Mouse (Mus musculus): Measurements from ENCODE around the gene Fgfr2. TPM values are rescaled to one million over a fixed set of nuclear protein-coding genes. Genes with fewer than 3 reads are reported as not detected.

The Fgfr2 gene
- polyA plus RNA-seq, 1 experiment from 2014 or later = 92.0 TPM

DNA sequence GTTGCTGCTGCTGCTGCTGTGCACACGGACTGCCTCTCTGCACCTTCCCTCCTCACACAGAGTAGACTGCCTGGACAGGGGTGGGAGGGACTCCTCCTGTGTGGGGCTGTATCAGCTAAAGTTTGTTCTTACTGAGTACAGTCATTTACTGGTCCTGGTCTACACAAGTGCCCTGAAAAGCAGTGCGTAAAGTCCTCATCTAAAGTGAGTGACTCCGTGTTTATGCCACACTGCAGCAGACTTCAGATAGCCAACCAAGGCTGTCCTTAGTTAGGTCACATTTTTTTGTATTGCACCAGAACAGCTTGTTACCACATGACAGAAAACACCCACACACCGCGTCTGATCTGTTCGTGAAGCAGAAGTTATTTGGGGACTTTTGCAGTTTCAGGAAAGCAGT lies 2230.2 kb downstream of the Fgfr2 start:
- ATAC-seq (ENCODE audit: low FRiP score) (no peak), DNase-seq (ENCODE audit: low spot score, missing footprints) (peak; percentile 6)
- Histone ChIP-seq H3K4me3 (ENCODE audit: low read depth, low read length) (no peak overlapping the region), H3K27me3 (ENCODE audit: control insufficient read depth, insufficient read depth, low read length) (no peaks in the 10 kb centered on the region), H3K9me3 (ENCODE audit: control insufficient read depth, low read length) (no peaks in the 10 kb centered on the region), H3K36me3 (ENCODE audit: control insufficient read depth, insufficient read depth, low read length) (no peaks in the 10 kb centered on the region; the same call in 1 of the 2 replicates), H3K4me2 (no peak overlapping the region), H3K27ac (ENCODE audit: low read depth, low read length) (no peak overlapping the region), H3K4me1 (ENCODE audit: control insufficient read depth, insufficient read depth, low read length) (peaks cover 2% of the 10 kb centered on the region), H3K9ac (ENCODE audit: low read length) (no peak overlapping the region)
- 84% methylated on average over 6 of the region's 6 CpGs for WGBS

DNA sequence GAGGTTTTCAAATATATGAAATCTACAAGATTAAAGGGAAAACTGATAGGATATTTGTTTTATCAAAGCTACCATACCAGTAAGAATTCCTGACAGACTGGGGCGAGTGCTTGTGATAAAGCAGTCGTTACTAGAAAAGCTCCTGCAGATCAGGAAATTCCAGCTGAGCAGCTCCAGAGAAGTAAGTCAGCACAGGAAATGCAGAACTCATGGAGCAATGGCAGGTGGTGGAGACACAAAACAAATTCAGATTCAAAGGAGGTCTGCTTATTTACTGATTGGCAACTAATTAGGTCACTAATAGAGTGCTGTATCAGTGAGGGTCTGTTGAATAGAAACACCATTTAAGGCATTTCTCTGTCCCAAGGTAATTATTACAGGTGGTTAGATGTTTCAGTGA lies 2232.3 kb downstream of the Fgfr2 start:
- 47% methylated on average over 2 of the region's 2 CpGs for WGBS
- Histone ChIP-seq H3K27ac (ENCODE audit: low read depth, low read length) (no peak overlapping the region), H3K4me2 (no peak overlapping the region), H3K9ac (ENCODE audit: low read length) (no peak overlapping the region), H3K9me3 (ENCODE audit: control insufficient read depth, low read length) (no peaks in the 10 kb centered on the region), H3K27me3 (ENCODE audit: control insufficient read depth, insufficient read depth, low read length) (no peaks in the 10 kb centered on the region), H3K36me3 (ENCODE audit: control insufficient read depth, insufficient read depth, low read length) (no peaks in the 10 kb centered on the region; the same call in 1 of the 2 replicates), H3K4me3 (ENCODE audit: low read depth, low read length) (no peak overlapping the region), H3K4me1 (ENCODE audit: control insufficient read depth, insufficient read depth, low read length) (peaks cover 7% of the 10 kb centered on the region)
- ATAC-seq (ENCODE audit: low FRiP score) = no peak
- peak; percentile 31 for DNase-seq (ENCODE audit: low spot score, missing footprints)

DNA sequence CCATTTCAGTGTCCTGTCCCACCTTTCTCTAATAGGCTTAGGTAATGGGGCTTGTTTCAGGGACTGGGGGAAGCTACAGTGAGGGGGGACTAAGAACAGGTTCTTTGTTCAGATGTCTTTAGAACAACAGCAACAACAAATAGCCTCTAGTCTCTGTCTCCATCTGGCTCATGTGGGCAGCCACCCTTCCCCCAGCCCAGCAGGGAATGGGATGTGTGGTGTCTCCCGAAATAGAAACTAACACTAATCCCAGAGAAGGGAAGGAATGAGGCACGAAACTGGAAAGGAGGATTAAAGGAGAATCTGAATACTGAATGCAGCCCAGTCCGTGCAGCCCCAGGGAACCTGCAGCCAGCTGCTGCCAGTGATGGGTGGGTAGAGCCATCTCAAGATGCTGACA lies 2235.2 kb downstream of the Fgfr2 start:
- 0 out of 2 replicates have a peak overlapping the region, but pooled peaks have one; percentile 9 for H3K27ac ChIP-seq (ENCODE audit: low read depth, low read length)
- WGBS = 9% methylated on average over 3 of the region's 3 CpGs
- H3K4me1 ChIP-seq (ENCODE audit: control insufficient read depth, insufficient read depth, low read length) = peaks cover 7% of the 10 kb centered on the region
- DNase-seq (ENCODE audit: low spot score, missing footprints) (peak; percentile 85), ATAC-seq (ENCODE audit: low FRiP score) (no peak)
- H3K36me3 ChIP-seq (ENCODE audit: control insufficient read depth, insufficient read depth, low read length) = no peaks in the 10 kb centered on the region; the same call in 1 of the 2 replicates
- no peak overlapping the region for H3K4me3 ChIP-seq (ENCODE audit: low read depth, low read length)
- H3K9ac ChIP-seq (ENCODE audit: low read length) = no peak overlapping the region
- no peak overlapping the region for H3K4me2 ChIP-seq
- no peaks in the 10 kb centered on the region for H3K9me3 ChIP-seq (ENCODE audit: control insufficient read depth, low read length)
- H3K27me3 ChIP-seq (ENCODE audit: control insufficient read depth, insufficient read depth, low read length) = no peaks in the 10 kb centered on the region

DNA sequence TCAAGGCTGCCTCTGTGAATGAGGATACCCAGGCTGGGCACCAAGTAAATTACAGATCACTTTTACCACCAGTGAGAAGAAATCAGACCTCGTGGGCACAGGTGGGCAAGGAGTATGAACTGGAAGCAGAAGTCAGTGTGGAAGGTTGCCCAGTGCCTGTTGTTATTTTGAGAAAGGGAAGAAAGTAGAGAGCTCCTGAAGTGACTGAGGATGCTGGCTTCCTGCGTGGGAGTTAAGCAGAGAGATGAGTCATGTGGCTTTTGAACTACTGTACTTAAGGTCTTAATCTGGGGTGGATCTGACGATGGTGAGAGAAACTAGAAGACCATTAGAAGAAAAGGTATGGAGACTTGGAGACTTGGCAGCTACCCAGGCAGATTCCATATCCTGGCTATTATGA lies 2236.9 kb downstream of the Fgfr2 start:
- no peaks in the 10 kb centered on the region for H3K9me3 ChIP-seq (ENCODE audit: control insufficient read depth, low read length)
- no peaks in the 10 kb centered on the region for H3K27me3 ChIP-seq (ENCODE audit: control insufficient read depth, insufficient read depth, low read length)
- H3K27ac ChIP-seq (ENCODE audit: low read depth, low read length) = no peak overlapping the region
- 75% methylated on average over 3 of the region's 3 CpGs for WGBS
- no peak overlapping the region for H3K4me3 ChIP-seq (ENCODE audit: low read depth, low read length)
- no peaks in the 10 kb centered on the region for H3K36me3 ChIP-seq (ENCODE audit: control insufficient read depth, insufficient read depth, low read length)
- no peak overlapping the region for H3K4me2 ChIP-seq
- H3K4me1 ChIP-seq (ENCODE audit: control insufficient read depth, insufficient read depth, low read length) = peaks cover 7% of the 10 kb centered on the region
- H3K9ac ChIP-seq (ENCODE audit: low read length) = no peak overlapping the region
- ATAC-seq (ENCODE audit: low FRiP score) = no peak
- DNase-seq (ENCODE audit: low spot score, missing footprints) = no peak

DNA sequence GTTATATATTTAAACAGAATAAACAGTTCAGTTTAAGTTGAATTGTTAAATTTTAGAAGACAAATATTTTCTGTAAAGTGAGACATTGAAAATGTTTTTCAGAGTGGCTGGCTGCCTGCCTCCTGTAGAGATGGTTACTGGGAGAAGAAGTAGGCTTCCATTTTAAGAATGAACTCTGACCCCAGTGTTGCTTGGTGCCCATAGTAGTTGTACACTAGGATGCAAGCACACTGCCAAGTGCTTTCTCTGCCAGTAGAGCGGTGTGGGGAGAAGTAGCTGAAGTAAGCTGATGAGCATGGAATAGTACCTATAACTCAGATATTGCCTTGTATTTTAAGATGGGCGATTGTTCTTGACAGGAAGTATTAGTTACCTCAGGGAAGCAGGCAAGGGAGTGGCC lies 2239.0 kb downstream of the Fgfr2 start:
- ATAC-seq (ENCODE audit: low FRiP score) (no peak), DNase-seq (ENCODE audit: low spot score, missing footprints) (peak; percentile 54)
- Histone ChIP-seq H3K27me3 (ENCODE audit: control insufficient read depth, insufficient read depth, low read length) (no peaks in the 10 kb centered on the region), H3K4me2 (no peak overlapping the region), H3K4me3 (ENCODE audit: low read depth, low read length) (no peak overlapping the region), H3K36me3 (ENCODE audit: control insufficient read depth, insufficient read depth, low read length) (no peaks in the 10 kb centered on the region), H3K9me3 (ENCODE audit: control insufficient read depth, low read length) (no peaks in the 10 kb centered on the region), H3K4me1 (ENCODE audit: control insufficient read depth, insufficient read depth, low read length) (peaks cover 7% of the 10 kb centered on the region), H3K9ac (ENCODE audit: low read length) (no peak overlapping the region), H3K27ac (ENCODE audit: low read depth, low read length) (no peak overlapping the region)
- 93% methylated on average over 2 of the region's 2 CpGs for WGBS

DNA sequence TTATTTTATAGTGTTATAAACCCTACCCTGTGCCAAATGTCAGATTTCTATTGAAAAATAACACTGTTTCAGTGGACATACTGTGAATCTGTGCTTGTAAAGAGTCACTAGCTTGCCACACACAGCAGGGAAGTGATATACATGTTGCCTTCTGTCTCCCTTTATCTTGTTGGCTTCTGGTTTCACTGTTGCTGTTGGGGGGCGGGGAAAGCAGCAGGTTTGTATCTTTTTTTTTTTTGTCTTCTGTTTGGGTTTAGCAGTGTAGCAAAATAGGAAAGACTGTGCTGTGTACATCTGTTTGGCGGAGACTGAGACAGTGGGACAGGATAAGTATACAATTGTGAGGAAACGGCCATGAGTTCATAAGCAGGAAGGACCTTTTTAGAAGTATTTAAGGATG lies 2255.9 kb downstream of the Fgfr2 start:
- ATAC-seq (ENCODE audit: low FRiP score) = no peak

DNA sequence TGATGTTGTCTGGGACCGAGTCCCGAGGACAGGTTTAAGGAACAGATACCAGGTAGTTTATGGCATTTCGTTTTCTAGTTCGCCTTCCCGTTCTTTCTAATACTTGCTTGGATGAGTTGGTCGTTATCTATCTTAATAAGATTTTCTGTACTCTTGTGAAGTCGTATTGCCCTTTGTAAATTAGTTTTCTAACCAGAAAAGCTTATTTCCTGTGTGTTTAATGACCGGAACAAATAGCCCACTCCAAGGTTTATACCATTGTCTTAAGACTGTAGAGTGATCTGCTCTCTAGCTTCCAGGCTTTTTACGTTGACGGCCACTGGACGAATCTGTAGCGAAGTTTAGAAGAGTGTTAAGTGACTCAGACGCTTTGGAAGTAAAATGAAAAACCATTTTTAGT lies 2256.5 kb downstream of the Fgfr2 start:
- peak overlapping the region; percentile 61 for H3K4me2 ChIP-seq
- 2% methylated on average over 13 of the region's 13 CpGs for WGBS
- no peaks in the 10 kb centered on the region for H3K27me3 ChIP-seq (ENCODE audit: control insufficient read depth, insufficient read depth, low read length)
- H3K27ac ChIP-seq (ENCODE audit: low read depth, low read length) = no peak overlapping the region
- H3K4me1 ChIP-seq (ENCODE audit: control insufficient read depth, insufficient read depth, low read length) = peaks cover 5% of the 10 kb centered on the region
- no peaks in the 10 kb centered on the region for H3K36me3 ChIP-seq (ENCODE audit: control insufficient read depth, insufficient read depth, low read length)
- H3K4me3 ChIP-seq (ENCODE audit: low read depth, low read length) = peak overlapping the region; percentile 89
- no peaks in the 10 kb centered on the region for H3K9me3 ChIP-seq (ENCODE audit: control insufficient read depth, low read length)
- no peak for ATAC-seq (ENCODE audit: low FRiP score)
- DNase-seq (ENCODE audit: low spot score, missing footprints) = peak; percentile 87
- H3K9ac ChIP-seq (ENCODE audit: low read length) = peak overlapping the region; percentile 91

More for the DNA sequence above, 2255.9 kb downstream of the Fgfr2 start:
- H3K4me3 ChIP-seq (ENCODE audit: low read depth, low read length) = no peak overlapping the region
- H3K36me3 ChIP-seq (ENCODE audit: control insufficient read depth, insufficient read depth, low read length) = no peaks in the 10 kb centered on the region
- no peak for DNase-seq (ENCODE audit: low spot score, missing footprints)
- peaks cover 5% of the 10 kb centered on the region; the same call in 1 of the 2 replicates for H3K4me1 ChIP-seq (ENCODE audit: control insufficient read depth, insufficient read depth, low read length)
- peak overlapping the region; percentile 23 for H3K4me2 ChIP-seq
- 54% methylated on average over 3 of the region's 3 CpGs for WGBS
- no peak overlapping the region for H3K27ac ChIP-seq (ENCODE audit: low read depth, low read length)
- H3K9ac ChIP-seq (ENCODE audit: low read length) = no peak overlapping the region
- H3K9me3 ChIP-seq (ENCODE audit: control insufficient read depth, low read length) = no peaks in the 10 kb centered on the region
- no peaks in the 10 kb centered on the region for H3K27me3 ChIP-seq (ENCODE audit: control insufficient read depth, insufficient read depth, low read length)

DNA sequence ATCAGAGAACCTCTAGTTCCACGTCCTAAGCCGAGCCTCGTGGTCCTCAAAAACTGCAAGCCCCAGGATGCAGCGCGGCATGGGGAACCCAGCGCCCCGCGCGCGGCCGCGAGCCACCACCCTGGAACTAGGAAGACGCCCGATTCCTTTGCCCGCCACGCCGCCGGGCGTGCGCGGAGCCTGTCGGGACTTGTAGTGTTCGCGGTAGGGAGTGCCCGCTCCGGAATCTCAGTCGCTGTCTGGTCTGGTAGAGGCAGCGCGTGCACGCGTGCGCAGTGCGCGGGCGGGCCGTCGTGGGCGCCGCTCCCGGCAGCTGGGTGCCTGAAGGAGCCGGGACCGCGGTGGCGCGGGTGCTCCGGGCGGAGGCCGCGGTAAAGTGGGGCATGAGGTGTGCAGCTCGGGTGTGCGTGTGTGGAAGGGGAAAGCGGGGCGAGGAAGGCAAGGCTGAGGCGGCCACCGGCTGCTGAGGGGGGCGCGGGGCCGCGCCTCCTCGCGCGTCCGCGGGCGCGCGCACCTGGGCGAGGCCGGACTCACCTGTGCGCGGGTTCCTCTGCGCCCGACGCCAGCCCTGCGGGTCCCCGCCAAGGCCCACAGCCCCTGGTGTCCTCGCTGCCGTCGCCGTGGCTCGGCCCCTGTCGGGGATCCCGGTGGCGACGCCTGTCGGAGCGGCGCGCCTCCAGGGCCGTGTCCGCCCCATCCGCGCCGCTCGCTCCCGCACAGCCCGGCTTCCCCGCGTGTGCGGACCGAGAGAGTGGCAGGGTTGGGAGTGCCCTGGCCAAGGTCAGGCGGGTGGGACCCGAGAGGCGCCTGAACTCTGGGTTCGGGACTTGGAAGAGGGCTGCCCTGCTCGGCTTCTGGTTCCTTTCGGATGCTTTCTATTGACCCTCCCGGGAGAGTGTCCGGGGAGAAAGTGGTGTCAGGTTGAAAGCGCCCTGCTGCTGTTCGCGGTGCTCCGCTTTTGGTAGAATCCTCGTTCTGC lies 2257.2 kb downstream of the Fgfr2 start, which contains the start of gene Plekha1:
Gene Plekha1 (plus strand): TSS at position 144 of the 979 bp plus-strand sequence.
- WGBS = under 1% methylated on average over 87 of the region's 114 CpGs
- Histone ChIP-seq H3K4me2 (peak within 1 kb of the TSS; percentile 61), H3K4me1 (ENCODE audit: control insufficient read depth, insufficient read depth, low read length) (peaks cover 7% of the 10 kb centered on the region), H3K27me3 (ENCODE audit: control insufficient read depth, insufficient read depth, low read length) (no peaks in the 10 kb centered on the region), H3K27ac (ENCODE audit: low read depth, low read length) (peak within 1 kb of the TSS; percentile 35; the same call in 1 of the 2 replicates), H3K4me3 (ENCODE audit: low read depth, low read length) (peak within 1 kb of the TSS; percentile 89), H3K9ac (ENCODE audit: low read length) (peak within 1 kb of the TSS; percentile 91), H3K9me3 (ENCODE audit: control insufficient read depth, low read length) (no peaks in the 10 kb centered on the region), H3K36me3 (ENCODE audit: control insufficient read depth, insufficient read depth, low read length) (no peaks in the 10 kb centered on the region)
- DNase-seq (ENCODE audit: low spot score, missing footprints) (peak; percentile 99), ATAC-seq (ENCODE audit: low FRiP score) (peak; percentile 97)

DNA sequence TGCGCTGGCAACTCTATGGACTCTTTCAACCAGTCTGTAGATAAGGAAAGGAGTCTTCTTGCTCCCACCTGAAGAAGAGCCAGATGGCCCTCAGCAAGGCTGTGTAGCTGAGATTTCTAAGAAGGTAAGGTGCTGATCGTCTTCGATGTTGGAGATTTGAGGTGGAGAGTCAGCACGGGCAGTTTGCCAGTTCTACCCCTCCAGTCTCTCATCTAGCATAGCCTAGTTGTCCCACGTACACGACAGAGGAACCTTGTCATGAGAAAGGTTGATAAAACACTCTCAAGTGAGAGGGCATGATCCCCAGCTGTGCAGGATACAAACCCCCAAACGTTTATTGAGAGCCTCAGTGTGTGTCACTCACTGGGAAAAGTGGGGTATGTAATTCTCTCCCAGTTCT lies 2258.4 kb downstream of the Fgfr2 start:
- DNase-seq (ENCODE audit: low spot score, missing footprints) (no peak), ATAC-seq (ENCODE audit: low FRiP score) (no peak)
- H3K4me3 ChIP-seq (ENCODE audit: low read depth, low read length) = no peak overlapping the region
- no peak overlapping the region for H3K9ac ChIP-seq (ENCODE audit: low read length)
- H3K27me3 ChIP-seq (ENCODE audit: control insufficient read depth, insufficient read depth, low read length) = no peaks in the 10 kb centered on the region
- H3K4me1 ChIP-seq (ENCODE audit: control insufficient read depth, insufficient read depth, low read length) = peaks cover 15% of the 10 kb centered on the region
- no peaks in the 10 kb centered on the region for H3K9me3 ChIP-seq (ENCODE audit: control insufficient read depth, low read length)
- no peaks in the 10 kb centered on the region for H3K36me3 ChIP-seq (ENCODE audit: control insufficient read depth, insufficient read depth, low read length)
- no peak overlapping the region for H3K4me2 ChIP-seq
- H3K27ac ChIP-seq (ENCODE audit: low read depth, low read length) = no peak overlapping the region
- 79% methylated on average over 7 of the region's 7 CpGs for WGBS
